Mouse (Mus musculus) urinary bladder, adult 2 months (tissue): Measurements from ENCODE around the gene Ift140. TPM values are rescaled to one million over a fixed set of nuclear protein-coding genes. Genes with fewer than 3 reads are reported as not detected.
A peak's percentile ranks its signal among the peaks of the same experiment; 100 is the strongest.
"Not testable (repeated sequence)": the region's sequence is repeated elsewhere in the genome, so short reads cannot be mapped to it uniquely, and the experiment has no call there.

Experiments used
- DNase-seq: peaks from one replicate; pipeline ENCODE4 v3.0.0; 2022; ENCODE audit warnings: low spot score
- polyA plus RNA-seq: library from polyadenylated mRNA; depleted of rRNA; stranded (reverse); fragments of >200 nt; gene quantifications from 2 replicates; pipeline ENCODE4 v1.2.3, GENCODE M21; 2012; rRNA removed

Gene Ift140
- polyA plus RNA-seq, 1 experiment: 12.7 TPM

DNA sequence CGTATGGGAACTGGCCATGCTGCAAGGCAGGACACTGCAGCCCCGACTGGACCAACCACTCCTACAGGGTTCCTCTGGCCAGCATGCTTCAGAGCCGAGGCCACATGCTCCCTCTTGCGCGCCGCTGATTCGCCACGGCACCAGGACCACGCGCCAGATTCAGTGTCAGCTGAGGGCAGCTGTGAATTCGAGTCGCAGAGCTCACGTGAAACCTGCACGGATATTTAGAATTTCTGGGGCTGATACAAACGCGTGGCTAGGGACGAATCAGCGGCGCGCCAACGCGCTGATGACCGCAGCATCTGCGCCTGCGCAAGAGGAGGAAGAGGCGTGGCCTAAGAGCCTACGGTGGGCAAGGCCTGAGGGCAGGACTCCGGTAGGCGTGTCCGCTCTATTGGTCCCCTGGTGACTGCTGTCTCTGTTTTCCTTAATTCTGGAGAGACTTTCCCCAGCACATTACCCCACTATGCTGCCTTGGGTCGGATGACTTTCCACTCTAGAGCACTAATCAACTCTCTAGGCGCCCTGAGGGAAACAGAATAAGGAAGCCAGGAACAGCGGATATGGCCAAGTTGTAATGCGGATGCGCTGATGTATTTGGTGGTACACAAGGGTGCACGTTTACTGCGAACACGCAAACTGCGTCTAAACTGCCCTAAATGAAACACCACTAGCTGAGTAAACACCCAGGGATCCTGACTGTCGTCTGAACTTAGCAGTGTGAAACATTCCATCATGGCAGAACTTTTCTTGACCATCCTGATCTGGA lies 100.0 kb downstream of the Ift140 start, which contains the start of gene Telo2:
Gene Telo2, minus strand, starts transcription at position 304 of the 769 bp plus-strand sequence.
- peak; percentile 85 for DNase-seq

DNA sequence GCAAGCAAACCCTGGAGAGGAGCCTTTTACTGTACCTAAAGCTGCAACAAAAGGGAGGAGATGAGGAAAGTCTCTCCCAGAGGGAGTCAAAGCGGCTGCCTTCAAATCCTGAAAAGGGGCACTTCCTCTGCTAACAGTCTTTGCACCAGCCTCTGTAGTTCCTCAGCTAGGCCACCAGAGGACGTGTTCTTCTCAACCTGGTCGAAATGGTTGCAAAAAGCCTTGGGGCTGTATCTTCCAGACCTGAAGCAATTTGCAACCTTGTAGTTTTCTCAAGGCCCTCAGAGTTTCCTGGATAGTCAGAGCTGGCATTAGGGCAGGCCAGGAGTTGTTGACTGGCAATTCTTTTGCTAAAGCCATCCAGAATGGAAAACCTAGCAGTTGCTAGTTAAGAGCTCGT lies 101.4 kb downstream of the Ift140 start:
- no peak for DNase-seq

DNA sequence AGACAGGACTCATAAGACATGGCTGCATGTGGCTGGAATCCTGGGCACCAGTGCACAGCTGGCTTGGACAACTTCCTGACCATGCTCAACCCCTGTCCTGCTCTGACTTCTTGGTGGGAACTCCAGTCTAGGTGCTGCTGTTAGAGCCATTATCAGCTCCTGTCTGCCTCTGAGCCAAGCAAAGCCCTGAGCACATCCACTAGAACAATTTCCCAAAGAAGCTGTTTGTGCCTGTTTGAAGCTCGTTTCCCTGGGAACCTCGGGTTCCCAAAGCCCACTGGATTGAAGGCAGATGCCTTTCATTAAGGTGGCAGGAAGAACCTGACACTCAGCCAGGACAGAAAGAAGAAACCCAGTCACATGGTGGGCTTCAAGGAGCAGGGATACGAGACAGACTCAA lies 104.5 kb downstream of the Ift140 start, which contains the start of gene Ptx4:
Gene Ptx4, plus strand, starts transcription at position 355 of the 400 bp plus-strand sequence.
- DNase-seq: no peak

DNA sequence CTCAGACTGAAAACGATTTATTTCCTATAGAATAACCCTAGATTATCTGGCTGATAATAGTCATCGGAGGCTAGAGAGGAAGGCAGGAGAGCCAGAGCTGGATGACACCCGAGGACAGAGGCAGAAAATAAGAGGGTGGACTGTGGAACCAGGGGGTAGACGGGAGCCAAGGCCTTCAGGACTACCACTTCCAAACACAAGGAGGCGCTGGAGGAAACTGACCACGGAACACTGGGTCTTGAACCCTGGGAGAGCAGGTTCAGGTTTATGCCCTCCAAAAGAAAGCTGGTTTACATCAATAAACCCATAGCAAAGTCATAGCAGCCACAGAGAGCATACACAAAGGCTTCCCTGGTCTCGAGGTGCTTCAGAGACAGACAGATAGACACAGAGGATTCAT lies 108.1 kb downstream of the Ift140 start:
- DNase-seq: no peak

DNA sequence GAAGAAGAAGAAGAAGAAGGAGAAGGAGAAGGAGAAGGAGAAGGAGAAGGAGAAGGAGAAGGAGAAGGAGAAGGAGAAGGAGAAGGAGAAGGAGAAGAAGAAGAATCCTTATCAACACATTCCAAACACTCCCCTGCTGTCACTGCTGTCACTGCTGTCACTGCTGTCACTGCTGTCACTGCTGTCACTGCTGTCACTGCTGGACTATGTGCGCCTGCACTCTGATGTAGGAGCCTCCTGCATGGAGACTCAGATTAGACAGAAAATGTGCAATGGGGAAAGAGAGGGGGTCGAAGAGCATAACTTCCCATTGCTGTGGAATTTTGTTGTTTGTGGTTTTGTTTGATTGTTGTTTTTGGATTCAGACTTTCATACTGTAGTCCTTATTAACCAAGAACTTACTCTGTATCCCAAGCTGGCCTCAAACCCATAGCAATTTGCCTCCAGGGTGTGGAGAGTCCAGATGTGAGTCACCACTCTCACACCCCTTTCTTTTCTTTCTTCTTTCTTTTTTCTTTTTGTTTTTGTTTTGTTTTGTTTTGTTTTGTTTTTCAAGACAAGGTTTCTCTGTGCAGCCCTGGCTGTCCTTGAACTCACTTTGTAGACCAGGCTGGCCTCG lies 109.7 kb downstream of the Ift140 start:
- not testable (repeated sequence) for DNase-seq

DNA sequence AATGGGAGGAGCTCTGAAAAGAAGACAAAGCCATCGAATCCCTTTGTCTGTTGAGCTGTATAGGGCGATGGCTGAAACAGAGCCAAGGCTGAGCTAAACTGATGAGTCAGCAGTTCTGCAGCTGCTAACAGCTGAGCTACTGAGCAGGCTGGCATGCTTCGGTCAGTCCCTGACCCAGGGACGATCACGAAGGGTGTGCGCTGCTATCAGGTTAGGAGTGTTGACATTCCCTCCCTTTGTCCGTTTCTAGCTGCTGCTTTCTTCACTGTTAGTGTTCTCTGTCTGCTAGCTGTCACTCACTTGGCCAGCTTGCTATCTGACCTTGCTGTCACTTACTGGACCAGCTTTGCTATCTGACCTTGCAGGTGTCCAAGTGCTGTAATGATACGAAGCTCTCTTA lies 111.2 kb downstream of the Ift140 start:
- no peak for DNase-seq

DNA sequence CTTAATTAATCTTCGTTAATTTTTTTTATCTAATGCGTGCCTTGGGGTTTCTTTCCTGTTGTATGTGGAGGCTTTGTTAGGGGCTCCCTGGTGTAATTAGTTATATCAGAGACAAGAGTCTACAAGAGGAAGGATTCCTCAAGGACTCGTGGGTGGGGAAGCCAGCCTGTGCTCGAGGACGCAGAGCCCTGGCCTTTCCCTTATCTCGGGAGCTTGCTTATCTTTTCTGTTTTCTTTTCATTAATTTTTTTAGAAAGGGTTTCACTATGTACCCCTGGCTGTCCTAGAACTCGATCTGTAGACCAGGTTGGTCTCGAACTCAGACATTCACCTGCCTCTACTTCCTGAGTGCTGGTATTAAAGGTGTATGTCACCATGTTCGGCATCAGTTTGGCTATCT lies 111.8 kb downstream of the Ift140 start:
- no peak for DNase-seq

DNA sequence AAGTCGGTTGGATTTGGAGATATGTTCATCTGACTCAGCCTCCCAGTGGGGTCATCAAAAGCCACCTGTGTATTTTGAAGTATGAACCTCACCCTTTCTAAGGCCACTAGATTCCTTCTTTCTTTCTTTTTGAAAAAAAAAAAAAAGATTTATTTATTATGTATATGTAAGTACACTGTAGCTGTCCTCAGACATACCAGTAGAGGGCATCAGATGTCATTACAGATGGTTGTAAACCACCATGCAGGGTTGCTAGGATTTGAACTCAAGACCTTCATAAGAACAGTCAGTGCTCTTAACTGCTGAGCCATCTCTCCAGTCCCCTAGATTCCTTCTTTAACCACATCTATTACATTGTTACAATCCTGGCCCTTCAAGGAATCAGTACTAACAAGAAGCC lies 114.2 kb downstream of the Ift140 start:
- DNase-seq: no peak

DNA sequence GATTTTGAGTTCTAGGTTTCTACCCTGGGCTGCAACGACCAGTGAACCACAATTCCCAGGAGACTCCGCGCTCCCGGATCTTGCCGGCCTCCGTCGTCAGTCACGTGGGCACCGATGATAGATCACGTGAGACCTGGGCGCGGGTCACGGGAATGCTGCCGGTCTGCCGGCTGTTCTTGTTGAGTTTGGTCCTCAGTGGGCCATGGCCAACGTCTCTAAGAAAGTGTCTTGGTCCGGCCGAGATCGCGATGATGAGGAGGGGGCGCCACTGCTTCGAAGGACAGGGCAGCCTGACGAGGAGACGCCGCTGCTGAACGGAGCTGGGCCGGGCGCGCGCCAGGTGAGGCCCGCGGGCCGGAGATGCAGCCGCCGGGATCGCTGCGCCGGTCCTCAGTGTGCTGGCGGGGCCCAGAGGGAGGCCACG lies 117.4 kb downstream of the Ift140 start, which contains the start of gene Clcn7:
Gene Clcn7, plus strand, starts transcription at position 117 of the 424 bp plus-strand sequence.
- peak; percentile 87 for DNase-seq

DNA sequence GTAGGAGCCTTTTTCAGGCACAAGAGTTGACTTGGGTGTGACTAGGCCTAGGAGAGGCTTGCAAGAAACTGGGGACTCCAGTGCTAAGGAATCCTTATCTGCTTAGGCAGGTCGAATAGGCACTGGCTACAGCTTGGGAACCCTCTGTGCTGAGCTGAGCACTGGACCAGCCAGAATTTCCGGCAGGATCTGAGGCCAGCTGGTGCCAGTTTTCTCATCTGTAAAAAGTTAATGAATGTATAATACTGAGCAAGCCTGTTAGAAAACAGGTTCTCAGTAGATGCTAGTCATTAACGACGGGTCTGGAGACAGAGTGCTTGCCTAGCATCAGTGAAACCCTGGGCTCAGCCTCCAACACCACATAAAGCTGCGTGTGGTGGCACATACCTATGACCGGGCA lies 119.7 kb downstream of the Ift140 start:
- DNase-seq: no peak

DNA sequence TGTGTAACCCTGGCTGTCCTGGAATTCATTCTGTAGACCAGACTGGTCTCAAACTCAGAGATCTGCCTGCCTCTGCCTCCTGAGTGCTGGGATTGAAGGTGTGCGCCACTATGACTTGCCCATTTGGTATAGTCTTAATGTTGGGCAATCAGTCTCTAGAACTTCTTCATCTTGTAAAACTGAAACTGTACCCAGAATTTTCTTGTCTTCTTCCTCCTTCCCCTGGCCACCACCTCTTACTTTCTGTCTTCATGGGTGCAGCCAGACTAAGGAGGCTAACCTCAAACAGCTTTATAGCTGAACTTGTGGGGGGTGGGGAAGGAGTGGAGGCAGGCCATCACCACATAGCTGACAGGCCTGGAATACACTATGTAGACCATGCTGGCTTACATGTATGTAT lies 122.9 kb downstream of the Ift140 start:
- DNase-seq: no peak

DNA sequence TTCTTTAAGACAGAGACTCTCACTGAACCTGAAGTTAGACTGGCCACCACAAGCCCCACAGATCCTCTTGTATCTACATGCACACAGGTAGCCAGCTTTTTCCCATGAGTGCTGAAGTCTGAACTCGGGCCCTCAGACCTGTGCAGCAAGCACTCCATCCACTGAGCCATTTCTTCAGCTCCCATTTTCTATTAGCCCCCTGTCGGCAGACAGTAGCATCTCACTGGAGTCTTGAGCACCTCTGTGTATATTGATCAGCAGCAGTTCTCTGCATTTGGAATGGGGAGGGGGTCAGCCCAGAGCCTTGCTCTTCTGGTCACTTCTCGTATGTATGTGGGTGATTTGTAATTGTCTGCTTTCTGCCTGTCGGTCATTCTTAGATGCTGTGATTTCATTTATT lies 124.1 kb downstream of the Ift140 start:
- DNase-seq: no peak

Other genes starting within 250 kb of the Ift140 start
- gene Meiob, start 211.8 kb upstream of the Ift140 start, polyA plus RNA-seq: 0.75 and 0.83 TPM in 2 replicates
- 52.8 and 75.6 TPM in 2 replicates for gene Hagh, start 175.9 kb upstream of the Ift140 start, polyA plus RNA-seq
- 20.5 and 21.0 TPM in 2 replicates for gene Fahd1, start 165.7 kb upstream of the Ift140 start, polyA plus RNA-seq
- gene Igfals, start 150.1 kb upstream of the Ift140 start, polyA plus RNA-seq: 0.94 and 1.7 TPM in 2 replicates
- 17.6 and 22.4 TPM in 2 replicates for gene Nubp2, start 129.7 kb upstream of the Ift140 start, polyA plus RNA-seq
- 30.2 and 34.8 TPM in 2 replicates for gene Spsb3, start 129.4 kb upstream of the Ift140 start, polyA plus RNA-seq
- 34.7 and 40.0 TPM in 2 replicates for gene Eme2, start 121.0 kb upstream of the Ift140 start, polyA plus RNA-seq
- gene Mrps34, start 121.0 kb upstream of the Ift140 start, polyA plus RNA-seq: 75.8 and 85.5 TPM in 2 replicates
- gene Nme3, start 119.6 kb upstream of the Ift140 start, polyA plus RNA-seq: 64.2 and 64.4 TPM in 2 replicates
- 86.0 and 88.1 TPM in 2 replicates for gene Mapk8ip3, start 79.1 kb upstream of the Ift140 start, polyA plus RNA-seq
- gene Jpt2, start 55.4 kb upstream of the Ift140 start, polyA plus RNA-seq: 17.8 and 22.6 TPM in 2 replicates
- 15.7 and 16.0 TPM in 2 replicates for gene Cramp1l, start 297 bp upstream of the Ift140 start, polyA plus RNA-seq
- 36.2 and 42.6 TPM in 2 replicates for gene Tmem204, start 67.5 kb downstream of the Ift140 start, polyA plus RNA-seq
- 16.8 and 18.5 TPM in 2 replicates for gene Telo2, start 99.9 kb downstream of the Ift140 start, polyA plus RNA-seq
- not detected in 2 replicates for gene Ptx4, start 104.7 kb downstream of the Ift140 start, polyA plus RNA-seq
- 34.2 and 35.0 TPM in 2 replicates for gene Clcn7, start 117.3 kb downstream of the Ift140 start, polyA plus RNA-seq
- 0.18 and 0.19 TPM in 2 replicates for gene Ccdc154, start 146.4 kb downstream of the Ift140 start, polyA plus RNA-seq
- gene Gm38655, start 159.4 kb downstream of the Ift140 start, polyA plus RNA-seq: 0.07 TPM in 1 of 2 replicates, not detected in the other
- 16.5 and 20.9 TPM in 2 replicates for gene BC003965, start 168.5 kb downstream of the Ift140 start, polyA plus RNA-seq
- 15.6 and 16.4 TPM in 2 replicates for gene Unkl, start 172.3 kb downstream of the Ift140 start, polyA plus RNA-seq
- gene Gnptg, start 224.0 kb downstream of the Ift140 start, polyA plus RNA-seq: 43.2 and 48.8 TPM in 2 replicates
- gene Tsr3, start 224.1 kb downstream of the Ift140 start, polyA plus RNA-seq: 28.2 and 35.6 TPM in 2 replicates
- 8.7 and 11.1 TPM in 2 replicates for gene Baiap3, start 240.3 kb downstream of the Ift140 start, polyA plus RNA-seq